Mouse (Mus musculus) heart, adult 2 months (tissue): ENCODE measurements at regions not wholly inside any gene's neighbourhood (a gene's known extent, or its start where the extent isn't known, plus 50 kb on each side); places are given as distances from the start of the nearest gene placed in this dataset.

ENCODE experiments used
- DNase-seq, 2 experiments: peaks; one replicate each; pipeline ENCODE4 v3.0.0; 2021
- H3K27ac ChIP-seq: fragments of 200-600 bp; 2 replicates; pipeline ENCODE4 v1.8.1; 2022
- H3K27me3 ChIP-seq: fragments of 200-500 bp; 2 replicates; pipeline ENCODE4 v1.6.1; 2012; ENCODE audit warnings: mild to moderate bottlenecking, low read length, inconsistent platforms, mixed read lengths; ENCODE audit not compliant: control insufficient read depth, insufficient read depth
- H3K36me3 ChIP-seq: fragments of 200-500 bp; 2 replicates; pipeline ENCODE4 v1.6.1; 2012; ENCODE audit warnings: low read length, inconsistent platforms; ENCODE audit not compliant: control insufficient read depth, insufficient read depth
- H3K4me1 ChIP-seq: fragments of 200-500 bp; 2 replicates; pipeline ENCODE4 v1.6.1; 2011; ENCODE audit warnings: low read length; ENCODE audit not compliant: control insufficient read depth, insufficient read depth
- H3K4me3 ChIP-seq: fragments of 200-600 bp; 2 replicates; pipeline ENCODE4 v1.8.1; 2022
- H3K79me2 ChIP-seq: fragments of 200-500 bp; replicated peaks from 2 replicates; pipeline ENCODE4 v1.6.1; 2012; ENCODE audit warnings: mild to moderate bottlenecking, inconsistent platforms, low read length, moderate library complexity, mixed read lengths; ENCODE audit not compliant: control insufficient read depth, insufficient read depth
- H3K9ac ChIP-seq: fragments of 200-500 bp; 2 replicates; pipeline ENCODE4 v1.6.1; 2012; ENCODE audit warnings: low read depth, mild to moderate bottlenecking, control low read depth, inconsistent platforms, low read length, mixed read lengths
- CTCF ChIP-seq: fragments of 200-600 bp; IDR thresholded peaks from 2 replicates; pipeline ENCODE4 v1.8.1; 2022; ENCODE audit warnings: antibody characterized with exemption, mild to moderate bottlenecking, moderate library complexity
- EP300 ChIP-seq: fragments of 200-500 bp; IDR thresholded peaks from 2 replicates; pipeline ENCODE4 v1.6.1; 2011; ENCODE audit warnings: low read depth, low read length, control low read depth; ENCODE audit not compliant: insufficient read depth
- POLR2A ChIP-seq: fragments of 200-500 bp; IDR thresholded peaks from 2 replicates; pipeline ENCODE4 v1.6.1; 2011; ENCODE audit warnings: mild to moderate bottlenecking, low read depth, low read length, control low read depth; ENCODE audit not compliant: insufficient read depth
- WGBS: fragments of 180-500 bp; shearing (Covaris S2); methylation state at CpG from one replicate; pipeline ENCODE4 v1.1.7; 2018; 5-methylcytosine and 5-hydroxymethylcytosine counted together
- intact Hi-C: fragments of 180-260 bp; cut with DNase I; formaldehyde crosslinking; loops from one replicate; pipeline ENCODE4 v1.15.1; 2025

GRCm38 (mm10) chr1:121012126-121012525, 320.3 kb downstream of the Insig2 start:
- H3K36me3 ChIP-seq, result no peaks in the 10 kb centered on the region
- H3K4me3 ChIP-seq, result no peak overlapping the region
- DNase-seq, result no peak
- H3K27ac ChIP-seq, result no peak overlapping the region
- H3K79me2 ChIP-seq, result no peaks in the 10 kb centered on the region
- 0 out of 2 replicates have a peak, but pooled peaks cover 1% of the 10 kb centered on the region for H3K4me1 ChIP-seq
- H3K9ac ChIP-seq, result no peak overlapping the region
- intact Hi-C loops, result no loop called here
- TF ChIP-seq POLR2A (no peak), EP300 (no peak), CTCF (no peak)
- H3K27me3 ChIP-seq, result no peaks in the 10 kb centered on the region

DNA sequence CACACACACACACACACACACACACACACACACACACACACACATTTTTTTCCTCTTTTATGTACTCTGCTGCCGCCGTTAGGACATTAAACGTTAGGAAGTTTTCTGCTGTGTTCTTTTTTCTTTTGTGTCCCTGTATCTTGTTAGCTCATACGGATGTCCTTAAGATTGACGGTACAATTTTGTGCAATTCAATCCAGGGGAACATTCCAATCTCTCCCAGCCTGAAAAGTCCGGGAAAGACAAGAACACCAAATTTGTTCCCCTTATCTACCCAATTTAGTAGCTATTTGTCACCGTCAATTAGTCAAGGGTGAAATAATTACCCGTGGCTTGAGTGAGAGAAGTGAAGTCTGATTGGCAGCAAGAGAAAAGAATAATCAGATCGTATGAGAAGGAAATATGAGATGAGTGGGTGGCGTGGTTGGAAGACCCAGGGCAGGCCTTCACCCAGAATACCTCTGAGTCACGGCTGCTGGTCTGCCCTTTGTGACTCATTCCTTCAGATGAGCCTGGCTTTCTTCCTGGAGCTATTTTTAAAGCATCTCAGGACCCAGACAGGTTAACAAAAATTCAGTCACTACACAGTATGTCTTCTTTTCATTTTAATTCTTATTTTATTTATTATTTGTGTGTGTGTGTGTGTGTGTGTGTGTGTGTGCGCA, 318.4 kb downstream of the Insig2 start:
- TF ChIP-seq CTCF (no peak), EP300 (no peak), POLR2A (no peak)
- H3K27me3 ChIP-seq, result no peaks in the 10 kb centered on the region
- H3K4me1 ChIP-seq, result 0 out of 2 replicates have a peak, but pooled peaks cover 1% of the 10 kb centered on the region
- H3K79me2 ChIP-seq, result no peaks in the 10 kb centered on the region
- no peaks in the 10 kb centered on the region for H3K36me3 ChIP-seq
- intact Hi-C loops, result no loop called here
- no peak overlapping the region for H3K4me3 ChIP-seq
- H3K9ac ChIP-seq, result no peak overlapping the region
- H3K27ac ChIP-seq, result no peak overlapping the region
- peak in 1 of 2 experiments; percentile 10 for DNase-seq
- 41% methylated on average over 12 of the region's 12 CpGs for WGBS

DNA sequence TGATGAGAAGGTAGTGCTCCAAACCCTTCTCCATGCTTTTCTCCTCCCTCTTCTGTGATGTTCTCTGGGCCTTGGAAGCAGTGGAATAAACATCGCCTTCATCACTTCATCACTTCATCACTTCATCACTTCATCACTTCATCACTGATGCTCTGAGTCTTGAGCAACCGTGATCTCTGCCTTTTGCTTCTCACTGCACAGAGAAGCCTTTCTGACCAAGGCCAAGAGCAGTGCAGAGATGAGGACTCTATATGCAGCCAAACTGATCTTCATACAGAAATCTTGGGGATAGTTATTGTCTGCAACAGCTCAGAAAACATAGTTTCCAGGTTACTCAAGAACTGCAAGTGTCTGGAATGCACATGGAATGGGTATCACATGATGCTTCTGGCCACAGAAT, 303.0 kb downstream of the Insig2 start:
- H3K27ac ChIP-seq, result no peak overlapping the region
- H3K4me3 ChIP-seq, result no peak overlapping the region
- no peak for TF ChIP-seq EP300
- TF ChIP-seq POLR2A, result no peak
- TF ChIP-seq CTCF, result no peak
- H3K9ac ChIP-seq, result no peak overlapping the region
- H3K4me1 ChIP-seq, result no peaks in the 10 kb centered on the region
- 67% methylated on average over 2 of the region's 2 CpGs for WGBS
- no peak for DNase-seq
- no peaks in the 10 kb centered on the region for H3K79me2 ChIP-seq
- no peaks in the 10 kb centered on the region for H3K27me3 ChIP-seq
- no peaks in the 10 kb centered on the region for H3K36me3 ChIP-seq
- intact Hi-C loops, result no loop called here

GRCm38 (mm10) chr1:121034761-121035393, 297.5 kb downstream of the Insig2 start:
- no peak for DNase-seq
- Histone ChIP-seq H3K4me1 (no peaks in the 10 kb centered on the region), H3K9ac (no peak overlapping the region), H3K4me3 (no peak overlapping the region), H3K79me2 (no peaks in the 10 kb centered on the region), H3K27ac (no peak overlapping the region), H3K36me3 (no peaks in the 10 kb centered on the region), H3K27me3 (no peaks in the 10 kb centered on the region)
- WGBS, result 85% methylated on average over 10 of the region's 10 CpGs
- intact Hi-C loops, result no loop called here
- TF ChIP-seq EP300, result no peak
- TF ChIP-seq POLR2A, result no peak
- no peak for TF ChIP-seq CTCF

DNA sequence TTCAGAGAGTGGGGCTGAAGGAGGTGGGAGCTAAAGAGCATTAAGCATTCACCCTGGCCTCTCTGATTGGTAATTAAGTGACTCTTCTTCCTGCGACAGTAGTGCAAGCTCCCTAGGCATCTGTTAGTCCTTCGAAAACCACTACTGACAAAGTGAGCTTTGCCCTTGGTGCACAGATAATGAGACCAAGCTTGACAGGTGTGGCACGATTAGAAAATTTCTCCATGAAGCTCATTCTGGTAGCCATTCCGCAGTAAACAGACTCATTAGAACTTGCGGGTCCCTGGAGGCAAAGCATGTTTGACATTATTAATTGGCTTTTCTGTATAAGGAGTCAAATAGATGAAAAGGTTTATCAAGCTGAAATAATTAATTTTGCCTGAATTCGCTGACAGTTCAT, 285.8 kb downstream of the Insig2 start:
- Histone ChIP-seq H3K36me3 (no peaks in the 10 kb centered on the region), H3K9ac (no peak overlapping the region), H3K4me1 (no peaks in the 10 kb centered on the region), H3K4me3 (no peak overlapping the region), H3K27me3 (no peaks in the 10 kb centered on the region), H3K27ac (no peak overlapping the region), H3K79me2 (no peaks in the 10 kb centered on the region)
- intact Hi-C loops, result no loop called here
- no peak for TF ChIP-seq POLR2A
- TF ChIP-seq CTCF, result no peak
- no peak for TF ChIP-seq EP300
- no peak for DNase-seq
- 77% methylated on average over 6 of the region's 6 CpGs for WGBS

DNA sequence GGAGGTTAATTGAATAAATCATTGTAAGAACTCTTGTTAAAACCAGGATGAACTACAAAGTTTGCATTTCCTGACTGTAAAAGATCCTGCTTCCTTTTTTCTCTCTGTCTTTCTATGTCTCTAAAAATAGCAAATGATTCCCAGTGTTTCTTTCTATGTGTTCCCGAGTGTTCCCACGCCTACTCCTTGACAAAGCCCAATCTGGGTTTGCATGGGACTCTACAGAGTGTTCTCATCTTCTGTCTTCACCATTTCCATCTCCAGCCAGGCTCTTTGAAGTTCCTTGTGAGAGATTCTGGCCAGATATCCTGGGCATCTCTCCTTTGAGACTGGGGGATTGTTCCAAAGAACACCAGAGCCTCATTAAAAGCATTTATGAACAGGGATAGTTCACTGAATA, 285.0 kb downstream of the Insig2 start:
- TF ChIP-seq CTCF (no peak), POLR2A (no peak), EP300 (no peak)
- Histone ChIP-seq H3K27ac (no peak overlapping the region), H3K4me3 (no peak overlapping the region), H3K9ac (no peak overlapping the region), H3K79me2 (no peaks in the 10 kb centered on the region), H3K4me1 (no peaks in the 10 kb centered on the region), H3K36me3 (no peaks in the 10 kb centered on the region), H3K27me3 (no peaks in the 10 kb centered on the region)
- DNase-seq, result no peak
- WGBS, result 14% methylated on average over 2 of the region's 2 CpGs
- intact Hi-C loops, result no loop called here
